Mouse (Mus musculus): ENCODE results near the gene Nfix. TPM values are rescaled to one million over a fixed set of nuclear protein-coding genes. Genes with fewer than 3 reads are reported as not detected.
A peak's percentile ranks its signal among the peaks of the same experiment; 100 is the strongest.

The Nfix gene
- polyA plus RNA-seq, 1 experiment from 2014 or later, result 2.8 TPM

GRCm38 (mm10) chr8:84665385-84665893 lies 134.7 kb downstream of the Nfix start:
- H3K9me3 ChIP-seq (replicated peaks), result no peaks in the 10 kb centered on the region
- WGBS (ENCODE audit: insufficient replicate concordance), result 1% methylated on average over 14 of the region's 14 CpGs
- peak overlapping the region; percentile 84 for H3K9ac ChIP-seq
- peaks cover 74% of the 10 kb centered on the region for H3K4me1 ChIP-seq (replicated peaks)
- H3K36me3 ChIP-seq (replicated peaks), result no peaks in the 10 kb centered on the region
- no peaks in the 10 kb centered on the region for H3K27me3 ChIP-seq
- H3K4me3 ChIP-seq (replicated peaks), result peak overlapping the region; percentile 76
- H3K27ac ChIP-seq (replicated peaks), result peak overlapping the region; percentile 96
- H3K4me2 ChIP-seq, result peak overlapping the region; percentile 99
- no peak for ATAC-seq (ENCODE audit: insufficient read depth)

GRCm38 (mm10) chr8:84664566-84665384 lies 135.4 kb downstream of the Nfix start:
- Histone ChIP-seq H3K4me1 (replicated peaks) (peaks cover 76% of the 10 kb centered on the region), H3K27ac (replicated peaks) (peak overlapping the region; percentile 96), H3K27me3 (no peaks in the 10 kb centered on the region), H3K36me3 (replicated peaks) (no peaks in the 10 kb centered on the region), H3K9me3 (replicated peaks) (no peaks in the 10 kb centered on the region), H3K9ac (peak overlapping the region; percentile 84), H3K4me2 (peak overlapping the region; percentile 99), H3K4me3 (replicated peaks) (peak overlapping the region; percentile 76)
- WGBS (ENCODE audit: insufficient replicate concordance), result under 1% methylated on average over 29 of the region's 29 CpGs
- peak; percentile 37 for ATAC-seq (ENCODE audit: insufficient read depth)

- Histone ChIP-seq H3K27me3 (no peaks in the 10 kb centered on the region), H3K4me1 (replicated peaks) (peaks cover 82% of the 10 kb centered on the region), H3K9me3 (replicated peaks) (no peaks in the 10 kb centered on the region), H3K36me3 (replicated peaks) (no peaks in the 10 kb centered on the region), H3K4me3 (replicated peaks) (peak overlapping the region; percentile 76), H3K4me2 (peak overlapping the region; percentile 99), H3K27ac (replicated peaks) (peak overlapping the region; percentile 96), H3K9ac (peak overlapping the region; percentile 84)
- WGBS (ENCODE audit: insufficient replicate concordance), result 3% methylated on average over 43 of the region's 43 CpGs
- ATAC-seq (ENCODE audit: insufficient read depth), result peak; percentile 77
Measured at GRCm38 (mm10) chr8:84663483-84664327, 136.4 kb downstream of the Nfix start.

- no peaks in the 10 kb centered on the region for H3K36me3 ChIP-seq (replicated peaks)
- peak within 1 kb of the TSS; percentile 84 for H3K9ac ChIP-seq
- H3K4me3 ChIP-seq (replicated peaks), result peak within 1 kb of the TSS; percentile 76
- peak within 1 kb of the TSS; percentile 99 for H3K4me2 ChIP-seq
- H3K4me1 ChIP-seq (replicated peaks), result peaks cover 81% of the 10 kb centered on the region
- H3K27me3 ChIP-seq, result no peaks in the 10 kb centered on the region
- ATAC-seq (ENCODE audit: insufficient read depth), result peak; percentile 65
- no peaks in the 10 kb centered on the region for H3K9me3 ChIP-seq (replicated peaks)
- H3K27ac ChIP-seq (replicated peaks), result peak within 1 kb of the TSS; percentile 96
- WGBS (ENCODE audit: insufficient replicate concordance), result under 1% methylated on average over 27 of the region's 27 CpGs
Measured at GRCm38 (mm10) chr8:84662581-84663065, 137.5 kb downstream of the Nfix start, which contains the start of gene Ier2. Gene Ier2, minus strand, starts transcription at chr8:84662852.

- peak overlapping the region; percentile 76 for H3K4me3 ChIP-seq (replicated peaks)
- H3K27me3 ChIP-seq, result no peaks in the 10 kb centered on the region
- peaks cover 84% of the 10 kb centered on the region for H3K4me1 ChIP-seq (replicated peaks)
- H3K9ac ChIP-seq, result peak overlapping the region; percentile 84
- peak overlapping the region; percentile 99 for H3K4me2 ChIP-seq
- under 1% methylated on average over 61 of the region's 61 CpGs for WGBS (ENCODE audit: insufficient replicate concordance)
- H3K36me3 ChIP-seq (replicated peaks), result no peaks in the 10 kb centered on the region
- H3K27ac ChIP-seq (replicated peaks), result peak overlapping the region; percentile 96
- H3K9me3 ChIP-seq (replicated peaks), result no peaks in the 10 kb centered on the region
- peak; percentile 3; the same call in 1 of the 2 replicates for ATAC-seq (ENCODE audit: insufficient read depth)
Measured at GRCm38 (mm10) chr8:84661961-84662571, 138.1 kb downstream of the Nfix start.

- peak overlapping the region; percentile 99 for H3K4me2 ChIP-seq
- peak; percentile 54 for ATAC-seq (ENCODE audit: insufficient read depth)
- H3K4me1 ChIP-seq (replicated peaks), result peaks cover 84% of the 10 kb centered on the region
- H3K9ac ChIP-seq, result peak overlapping the region; percentile 84
- H3K27ac ChIP-seq (replicated peaks), result peak overlapping the region; percentile 96
- H3K4me3 ChIP-seq (replicated peaks), result peak overlapping the region; percentile 76
- no peaks in the 10 kb centered on the region for H3K9me3 ChIP-seq (replicated peaks)
- no peaks in the 10 kb centered on the region for H3K36me3 ChIP-seq (replicated peaks)
- H3K27me3 ChIP-seq, result 0 out of 2 replicates have a peak, but pooled peaks cover 1% of the 10 kb centered on the region
- WGBS (ENCODE audit: insufficient replicate concordance), result under 1% methylated on average over 24 of the region's 24 CpGs
Measured at GRCm38 (mm10) chr8:84661458-84661871, 138.7 kb downstream of the Nfix start.

GRCm38 (mm10) chr8:84660819-84661457 lies 139.2 kb downstream of the Nfix start:
- Histone ChIP-seq H3K9ac (peak overlapping the region; percentile 84), H3K27ac (replicated peaks) (peak overlapping the region; percentile 96), H3K4me1 (replicated peaks) (peaks cover 84% of the 10 kb centered on the region), H3K27me3 (peaks cover 7% of the 10 kb centered on the region; the same call in 1 of the 2 replicates), H3K4me2 (peak overlapping the region; percentile 99), H3K4me3 (replicated peaks) (peak overlapping the region; percentile 76), H3K9me3 (replicated peaks) (no peaks in the 10 kb centered on the region), H3K36me3 (replicated peaks) (no peaks in the 10 kb centered on the region)
- no peak for ATAC-seq (ENCODE audit: insufficient read depth)
- WGBS (ENCODE audit: insufficient replicate concordance), result under 1% methylated on average over 20 of the region's 20 CpGs

- Histone ChIP-seq H3K36me3 (replicated peaks) (no peaks in the 10 kb centered on the region), H3K9me3 (replicated peaks) (no peaks in the 10 kb centered on the region), H3K4me3 (replicated peaks) (peak overlapping the region; percentile 76), H3K4me2 (peak overlapping the region; percentile 99), H3K27me3 (peaks cover 14% of the 10 kb centered on the region), H3K27ac (replicated peaks) (peak overlapping the region; percentile 96), H3K4me1 (replicated peaks) (peaks cover 83% of the 10 kb centered on the region), H3K9ac (peak overlapping the region; percentile 84)
- no peak for ATAC-seq (ENCODE audit: insufficient read depth)
- WGBS (ENCODE audit: insufficient replicate concordance), result 2% methylated on average over 33 of the region's 33 CpGs
Measured at GRCm38 (mm10) chr8:84659936-84660818, 140.0 kb downstream of the Nfix start.

GRCm38 (mm10) chr8:84658951-84659350 lies 141.2 kb downstream of the Nfix start:
- peaks cover 24% of the 10 kb centered on the region for H3K27me3 ChIP-seq
- peaks cover 87% of the 10 kb centered on the region for H3K4me1 ChIP-seq (replicated peaks)
- 0 out of 2 replicates have a peak overlapping the region, but pooled peaks have one; percentile 96 for H3K27ac ChIP-seq (replicated peaks)
- no peaks in the 10 kb centered on the region for H3K9me3 ChIP-seq (replicated peaks)
- no peak overlapping the region for H3K4me3 ChIP-seq (replicated peaks)
- H3K4me2 ChIP-seq, result no peak overlapping the region
- no peak overlapping the region for H3K9ac ChIP-seq
- no peak for ATAC-seq (ENCODE audit: insufficient read depth)
- H3K36me3 ChIP-seq (replicated peaks), result no peaks in the 10 kb centered on the region
- 13% methylated on average over 1 of the region's 1 CpGs for WGBS (ENCODE audit: insufficient replicate concordance)
